16 mouse cellular contexts compared by ENCODE assay signal in genomic region chr8:126359296-126359695, GRCm38 (mm10).
DNase-seq lines count a peak whose midpoint lies in the region; ATAC-seq and TF ChIP-seq lines count a peak whose summit lies in the region.
"Had no signal": no experiment of that assay in that cellular context is flagged by ENCODE, and none has a peak within 500 bp of the region (broad histone marks: within the 10 kb centered on the region; RNA-seq: fewer than 3 reads in every experiment).

No protein-coding gene starts in this region.

- H3K36me3 ChIP-seq in hindbrain, postnatal 0 days (ENCODE audit: insufficient read depth, low read length), result no peaks in the 10 kb centered on the region
- H3K36me3 ChIP-seq in hindbrain, embryonic 12.5 days, result no peaks in the 10 kb centered on the region
- H3K36me3 ChIP-seq: heart, embryonic 15.5 days; limb, embryonic 15.5 days had no signal

- H3K27me3 ChIP-seq in hindbrain, postnatal 0 days (ENCODE audit: insufficient read depth, low read length), result no peaks in the 10 kb centered on the region
- H3K27me3 ChIP-seq in hindbrain, embryonic 12.5 days, result no peaks in the 10 kb centered on the region
- H3K27me3 ChIP-seq: heart, embryonic 15.5 days; limb, embryonic 15.5 days had no signal

- no peak overlapping the region for H3K9ac ChIP-seq in hindbrain, postnatal 0 days (replicated peaks; ENCODE audit: low read length)
- no peak overlapping the region for H3K9ac ChIP-seq in hindbrain, embryonic 12.5 days
- H3K9ac ChIP-seq: heart, embryonic 15.5 days; limb, embryonic 15.5 days had no signal

- H3K27ac ChIP-seq in hindbrain, postnatal 0 days, result peak overlapping the region; percentile 65; the same call in 1 of the 2 replicates
- H3K27ac ChIP-seq in hindbrain, embryonic 12.5 days, result no peak overlapping the region
- H3K27ac ChIP-seq: heart, embryonic 15.5 days; limb, embryonic 15.5 days; stomach, postnatal 0 days had no signal

- WGBS in hindbrain, postnatal 0 days, result 42% methylated on average over 6 of the region's 6 CpGs
- WGBS in hindbrain, embryonic 12.5 days, result 60% methylated on average over 6 of the region's 6 CpGs

- 0 out of 2 replicates have a peak, but pooled peaks have one; percentile 35 for ATAC-seq in hindbrain, postnatal 0 days
- no peak for ATAC-seq in hindbrain, embryonic 12.5 days (ENCODE audit: low FRiP score)
- ATAC-seq: intestine, embryonic 16.5 days; lung, postnatal 0 days had no signal

- DNase-seq in hindbrain, postnatal 0 days (ENCODE audit: low spot score), result peak; percentile 10
- DNase-seq in Muller cell, postnatal 12 days (ENCODE audit: inconsistent ontology term), result peak; percentile 71
- DNase-seq in kidney, adult 18-20 months, result peak; percentile 70
- peak; percentile 81 to 89 for DNase-seq in kidney, postnatal 36 days
- no peak for DNase-seq in testis, postnatal 14 days (ENCODE audit: low spot score)
- DNase-seq in urinary bladder, adult 2 months (ENCODE audit: low spot score), result no peak
- DNase-seq: cerebellum, adult 18-20 months; spleen, adult 18-20 months; thymus, postnatal 4 days had no signal

- peaks cover 9% of the 10 kb centered on the region; the same call in 1 of the 2 replicates for H3K4me1 ChIP-seq in hindbrain, postnatal 0 days (ENCODE audit: insufficient read depth, low read length)
- H3K4me1 ChIP-seq in hindbrain, embryonic 12.5 days, result 0 out of 2 replicates have a peak, but pooled peaks cover 3% of the 10 kb centered on the region

- no peak for TF ChIP-seq CTCF in hindbrain, postnatal 0 days (IDR thresholded peaks at IDR 0.05; ENCODE audit: low read depth)

- H3K4me2 ChIP-seq in hindbrain, postnatal 0 days (ENCODE audit: low read depth, low read length), result no peak overlapping the region
- H3K4me2 ChIP-seq in hindbrain, embryonic 12.5 days (replicated peaks), result no peak overlapping the region
- H3K4me2 ChIP-seq: heart, embryonic 15.5 days; limb, embryonic 15.5 days had no signal

- H3K9me3 ChIP-seq in hindbrain, postnatal 0 days (ENCODE audit: low read length), result no peaks in the 10 kb centered on the region
- no peaks in the 10 kb centered on the region for H3K9me3 ChIP-seq in hindbrain, embryonic 12.5 days (replicated peaks)
- H3K9me3 ChIP-seq: heart, embryonic 15.5 days; limb, embryonic 15.5 days had no signal

- no peak overlapping the region for H3K4me3 ChIP-seq in hindbrain, postnatal 0 days (ENCODE audit: low read length)
- H3K4me3 ChIP-seq in hindbrain, embryonic 12.5 days, result no peak overlapping the region
- H3K4me3 ChIP-seq: erythroblast, embryonic 14.5 days; heart, embryonic 15.5 days; limb, embryonic 15.5 days had no signal

Comparison
In these comparisons a context has a peak if more than half of its experiments do, and no peak if none do; other contexts are left out.
1. DNase-seq: peak in hindbrain, postnatal 0 days (single experiment), Muller cell, postnatal 12 days (single experiment), kidney, adult 18-20 months (single experiment) and kidney, postnatal 36 days (2 of 2); none in testis, postnatal 14 days (single experiment) and urinary bladder, adult 2 months (single experiment).